Mouse (Mus musculus) fibroblast of lung, adult 2 months (primary cell): Measurements from ENCODE around the gene Aaas.

Experiments
- DNase-seq: peaks from one replicate; pipeline ENCODE4 v3.0.0-alpha.2; 2011; ENCODE audit warnings: low read depth

Aaas gene

DNA sequence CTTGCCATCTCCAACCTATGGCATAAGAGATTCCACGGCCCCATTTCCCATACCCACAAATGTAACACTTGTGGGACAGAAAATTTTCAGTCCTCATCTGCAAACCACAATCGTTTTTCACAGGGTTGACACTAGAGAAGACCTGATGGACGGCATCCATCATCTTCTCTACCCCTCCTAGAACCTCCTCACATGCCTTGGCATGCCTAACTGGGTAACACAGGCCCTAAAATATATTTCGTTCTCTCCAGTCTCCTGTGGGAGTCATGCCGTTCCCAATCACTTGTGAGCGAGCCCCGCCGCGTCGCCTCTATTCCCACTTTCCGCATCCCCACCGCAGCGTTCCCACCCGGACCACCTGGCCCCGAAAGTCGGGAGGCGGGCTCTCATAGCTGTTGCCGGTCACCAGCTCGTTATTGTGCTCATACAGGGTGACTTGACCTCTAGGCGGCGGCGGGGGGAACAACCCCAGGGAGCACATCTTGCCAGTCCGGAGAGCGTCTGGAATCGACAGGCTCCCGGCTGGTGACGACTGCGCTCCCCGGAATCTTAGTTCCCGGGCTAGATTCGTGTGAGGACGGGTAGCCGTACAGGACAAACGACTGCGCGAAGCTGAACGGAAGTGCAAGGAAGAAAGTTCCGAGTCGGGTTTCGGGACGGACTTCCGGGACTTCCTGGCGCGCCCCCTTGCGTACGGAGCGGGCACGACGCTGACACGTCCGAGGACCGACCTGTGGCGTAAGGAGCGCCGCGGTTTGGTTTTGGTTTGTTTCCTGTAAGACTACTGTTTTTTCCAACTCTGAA, at the start of gene Aaas:
Gene Aaas (minus strand): TSS at position 634 of the 804 bp plus-strand sequence.
- peak; percentile 91 for DNase-seq

DNA sequence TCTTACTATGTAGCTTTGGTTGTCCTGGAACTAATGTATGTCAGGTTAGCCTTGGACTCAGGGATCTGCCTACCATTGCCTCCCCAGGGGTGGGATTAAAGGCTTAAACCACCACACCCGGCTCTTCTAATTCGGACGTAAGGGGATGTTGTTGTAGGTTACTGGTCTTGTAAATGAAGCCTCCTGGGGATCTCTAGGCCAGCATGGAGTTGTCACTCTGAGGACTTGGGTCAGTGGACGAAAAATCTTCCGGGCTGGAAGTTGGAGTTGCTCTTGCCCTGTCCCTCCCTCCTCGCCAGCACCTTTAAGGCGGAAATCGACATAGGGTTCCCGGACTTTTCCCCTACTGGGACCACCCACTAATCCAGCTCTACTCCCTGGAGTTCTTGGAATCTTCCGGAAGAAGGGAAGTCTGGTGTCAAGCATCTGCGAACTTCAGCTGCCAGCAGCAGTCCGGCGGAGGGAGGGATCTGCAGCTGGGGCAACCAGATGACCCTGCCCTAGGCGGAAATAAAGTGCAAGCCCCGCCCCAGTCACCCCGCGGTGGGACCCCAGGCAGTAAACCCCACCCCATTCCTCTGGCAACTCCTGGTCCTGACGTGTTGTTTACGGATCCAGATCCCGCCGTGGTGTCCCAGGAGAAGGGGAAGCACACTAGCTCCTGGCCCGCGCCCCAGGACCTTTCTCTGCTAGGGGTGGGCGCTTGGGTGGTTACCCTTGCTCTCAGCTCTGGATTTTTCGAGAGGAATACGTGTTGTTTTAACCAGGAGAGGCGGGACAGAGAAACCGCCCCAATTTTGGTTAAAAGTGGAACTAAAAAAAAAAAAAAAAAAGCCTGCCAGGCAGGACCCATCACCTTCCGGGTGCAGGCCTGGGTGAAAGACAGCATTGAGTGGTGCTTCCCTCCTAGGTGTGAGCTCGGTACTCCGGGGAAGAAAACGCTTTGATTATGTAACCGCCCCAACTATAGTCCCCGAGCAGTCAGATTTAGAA, 49.0 kb upstream of the Aaas start:
- DNase-seq = peak; percentile 73

DNA sequence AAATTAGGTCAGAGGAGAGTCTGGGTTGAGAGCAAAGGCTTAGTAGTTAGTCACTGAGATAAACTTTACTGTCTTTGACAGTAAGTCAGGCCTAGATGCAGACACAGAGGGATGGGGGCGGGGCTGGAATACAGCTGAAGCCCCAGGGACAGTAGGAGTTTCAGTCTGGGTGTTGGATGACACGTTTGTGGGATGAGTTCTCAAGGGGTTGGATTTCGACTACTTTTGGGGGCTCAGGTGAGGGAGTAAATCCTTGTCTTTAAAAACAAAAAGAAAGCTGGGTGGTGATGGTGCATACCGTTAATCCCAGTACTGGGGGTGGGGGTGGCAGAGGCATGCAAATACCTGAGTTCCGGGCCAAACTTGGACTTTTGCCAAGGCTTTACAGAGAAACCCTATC, 48.1 kb upstream of the Aaas start:
- no peak for DNase-seq

DNA sequence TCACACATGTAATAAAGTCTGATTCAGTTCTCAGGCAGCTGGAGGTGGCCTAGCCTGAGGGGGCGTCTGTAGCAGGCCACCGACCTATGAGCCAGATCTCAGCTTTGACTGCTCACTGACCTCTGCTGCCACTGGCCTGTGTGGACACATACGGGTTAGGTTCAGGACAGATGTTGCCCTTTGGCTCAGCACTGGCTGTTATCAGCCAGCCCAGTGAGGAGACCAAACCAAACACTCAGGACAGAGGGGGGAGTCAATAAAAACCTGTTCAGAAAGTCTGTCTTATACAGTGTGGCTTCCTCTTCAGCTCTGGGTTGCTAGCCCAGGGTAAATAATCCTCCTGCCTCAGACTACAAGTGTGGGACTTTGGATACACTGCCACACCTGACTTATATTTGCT, 44.5 kb upstream of the Aaas start:
- DNase-seq = no peak

DNA sequence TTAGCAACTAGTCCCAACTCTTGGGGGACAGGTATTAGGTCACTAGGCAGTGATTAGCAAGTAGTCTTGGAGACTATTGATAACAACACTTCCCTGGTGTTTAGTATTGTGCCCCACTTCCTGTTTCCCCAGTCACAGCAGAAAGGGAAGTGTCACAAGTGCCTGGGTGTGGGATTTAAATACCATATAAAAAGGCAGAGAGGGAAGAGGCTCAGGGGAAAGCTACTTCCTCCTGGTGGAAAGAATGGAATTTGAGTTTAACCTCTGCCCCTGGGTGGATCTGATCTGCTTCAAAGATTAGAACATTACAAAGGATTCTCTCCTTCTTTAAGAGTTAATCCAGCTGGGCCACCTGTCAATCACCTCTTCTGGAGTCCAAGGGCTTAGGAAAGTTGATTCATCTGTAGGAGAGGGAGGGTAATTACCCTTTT, 43.0 kb upstream of the Aaas start:
- no peak for DNase-seq

DNA sequence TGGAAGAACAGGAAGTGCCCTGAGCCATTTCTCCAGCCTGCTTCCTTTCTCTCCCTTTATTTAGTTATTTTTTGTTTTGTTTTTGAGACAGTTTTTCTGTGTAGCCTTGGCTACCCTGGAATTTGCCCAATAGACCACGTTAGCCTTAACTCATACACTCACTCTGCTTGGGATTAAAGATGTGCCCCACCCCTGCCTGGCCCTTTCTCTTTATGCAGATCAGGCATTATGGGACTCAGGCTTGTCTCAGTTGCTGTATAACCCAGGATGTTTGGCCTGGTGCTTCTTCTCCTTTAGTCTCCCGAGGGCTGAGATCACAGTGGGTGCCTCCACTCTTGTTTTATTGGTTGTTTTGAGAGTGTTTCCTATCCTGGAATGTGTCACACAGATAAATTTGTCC, 41.9 kb upstream of the Aaas start:
- no peak for DNase-seq

DNA sequence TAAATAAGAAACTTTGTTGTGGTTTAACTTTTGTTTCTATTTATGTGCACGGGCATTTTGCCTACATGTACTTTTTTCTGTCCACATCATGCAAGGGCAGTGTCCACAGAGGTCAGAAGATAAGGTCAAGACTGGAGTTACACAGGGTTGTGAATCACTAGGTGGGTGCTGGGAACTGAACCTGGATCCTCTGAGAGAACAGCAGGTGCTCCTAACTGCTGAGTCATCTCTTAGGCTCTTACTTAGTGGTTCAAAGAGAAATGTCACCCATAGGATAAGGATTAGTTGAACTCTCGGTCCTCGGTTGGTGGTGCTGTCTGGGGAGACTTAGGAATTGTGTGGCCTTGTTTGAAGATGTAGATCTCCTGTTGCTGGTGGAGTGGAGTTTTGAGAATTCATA, 38.4 kb upstream of the Aaas start:
- DNase-seq = no peak

DNA sequence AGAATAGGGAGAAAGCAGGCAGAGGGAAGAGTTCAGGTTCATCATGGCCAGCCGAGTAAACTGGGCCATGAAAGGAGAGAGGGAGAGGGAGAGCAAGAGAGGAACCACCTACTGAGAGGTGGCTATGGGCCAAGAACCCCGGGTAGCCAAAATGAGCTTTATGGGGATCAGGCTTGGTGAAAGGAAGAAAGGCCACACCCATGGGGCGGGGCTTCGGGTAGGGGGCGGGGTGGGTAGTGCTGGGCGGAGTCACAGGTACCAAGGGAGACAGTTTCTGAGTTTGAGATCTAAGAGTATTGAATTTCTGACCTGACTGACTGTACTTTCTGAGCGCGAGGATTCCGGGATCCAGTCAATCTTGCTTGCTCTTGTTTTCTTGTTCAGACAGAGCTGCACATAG, 36.1 kb upstream of the Aaas start:
- DNase-seq = no peak

DNA sequence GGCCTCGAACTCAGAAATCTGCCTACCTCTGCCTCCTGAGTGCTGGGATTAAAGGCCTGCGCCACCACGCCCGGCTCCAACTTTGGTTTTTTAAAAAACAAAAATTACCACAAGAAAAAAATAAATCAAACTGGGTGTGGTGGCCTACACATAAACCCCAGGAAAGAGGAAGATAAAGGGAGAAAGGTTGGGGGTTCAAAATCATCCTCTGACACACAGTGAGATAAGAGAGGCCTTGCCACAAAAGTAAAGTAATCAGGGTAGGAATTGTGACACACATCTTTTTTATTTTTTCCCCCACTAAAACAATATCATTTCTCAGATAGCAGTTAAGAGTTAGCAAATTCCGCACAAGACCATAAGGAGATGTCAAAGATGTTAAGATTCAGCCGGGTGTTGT, 33.1 kb upstream of the Aaas start:
- no peak for DNase-seq

DNA sequence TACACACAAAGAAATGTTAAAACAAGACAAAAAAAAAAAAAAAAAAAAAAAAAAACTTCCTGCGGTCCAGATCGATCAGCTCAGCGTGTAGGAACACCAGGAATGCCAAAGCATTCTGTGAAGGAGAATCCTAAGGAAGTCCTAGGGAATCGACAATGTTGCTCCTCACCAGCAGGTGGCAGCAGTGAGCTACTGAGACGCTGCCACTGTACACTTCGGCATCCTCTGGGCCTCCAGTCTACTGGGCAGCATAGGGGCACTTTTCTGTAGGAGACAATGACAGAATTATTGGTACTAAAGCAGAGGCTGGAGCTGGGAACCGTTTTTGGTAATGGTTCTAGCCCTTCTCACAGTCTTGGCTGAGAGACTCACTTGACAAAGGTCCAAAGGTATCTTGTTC, 31.0 kb upstream of the Aaas start:
- DNase-seq = peak; percentile 46

DNA sequence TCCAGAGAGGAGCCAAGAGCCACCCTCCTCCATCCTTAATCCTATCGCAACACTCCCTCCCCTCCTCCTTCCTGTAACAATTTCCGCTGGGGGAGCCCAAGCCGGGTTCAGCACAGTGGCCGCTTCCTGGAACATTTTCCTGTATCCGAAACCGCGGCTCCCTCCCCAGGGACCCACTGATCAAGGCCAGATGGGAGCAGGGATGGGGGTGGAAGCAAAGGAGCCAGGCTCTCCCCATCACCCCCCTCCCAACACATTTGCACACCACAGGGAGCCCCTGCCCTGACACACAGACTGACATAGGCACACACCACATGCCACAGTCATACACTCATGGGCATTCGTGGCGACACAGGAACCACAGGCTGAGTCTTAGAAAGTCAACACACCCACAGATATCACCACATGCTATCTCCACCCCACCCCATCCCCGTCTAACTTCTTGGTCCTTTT, 27.3 kb upstream of the Aaas start:
- no peak for DNase-seq

DNA sequence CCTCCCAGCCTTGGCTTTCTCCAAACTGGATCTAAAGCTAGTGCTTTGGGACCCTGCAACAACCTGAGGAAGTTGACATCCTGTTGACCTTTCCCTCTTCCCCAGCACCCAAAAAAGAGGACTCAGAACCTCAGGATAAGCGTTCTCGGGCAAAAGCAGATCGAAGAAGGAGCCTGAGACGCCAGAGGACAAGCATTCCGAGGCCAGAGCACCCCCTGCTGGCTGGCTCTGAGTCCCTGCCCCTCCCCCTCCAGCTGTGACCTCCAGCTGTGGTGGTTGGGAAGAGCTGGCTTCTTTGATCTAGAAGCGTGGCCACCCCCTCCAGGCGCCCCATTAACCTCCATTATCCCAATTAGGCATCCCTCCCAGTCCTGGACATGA, 26.6 kb upstream of the Aaas start:
- peak; percentile 63 for DNase-seq

DNA sequence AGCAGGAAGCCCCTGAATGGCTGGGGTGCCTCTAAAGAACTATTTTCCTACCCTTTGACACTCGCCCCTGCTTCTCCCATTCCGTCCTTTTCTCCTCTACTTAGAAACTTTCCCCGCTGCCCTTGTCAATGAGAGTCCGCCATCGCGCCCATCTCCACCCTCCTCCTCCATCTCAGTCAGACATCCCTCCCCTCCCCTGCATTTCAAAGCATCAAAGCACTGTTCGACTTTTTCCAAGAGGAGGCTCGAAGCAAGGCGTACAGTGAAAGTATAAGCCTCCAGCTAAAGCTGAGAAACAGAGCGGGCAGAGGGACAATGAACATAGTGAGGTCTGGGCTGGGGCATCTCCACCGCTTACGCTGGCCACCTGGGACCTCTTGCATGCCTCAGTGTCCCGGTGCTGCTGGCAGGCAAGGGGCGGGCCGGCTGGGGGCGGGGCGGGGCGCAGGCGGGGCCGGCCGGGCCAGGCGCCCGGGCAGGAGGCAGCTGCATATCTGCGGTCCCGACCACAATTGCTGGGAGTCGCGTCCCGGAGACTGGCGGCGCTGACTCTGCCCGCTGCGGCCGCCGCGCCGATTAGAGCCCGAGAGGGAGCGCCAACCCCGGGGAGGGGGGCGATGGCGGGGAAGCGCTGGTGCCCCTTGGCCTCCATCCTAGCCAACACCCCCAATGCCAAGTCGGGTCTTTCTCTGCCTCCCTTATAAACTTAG, 26.0 kb upstream of the Aaas start:
- no peak for DNase-seq

DNA sequence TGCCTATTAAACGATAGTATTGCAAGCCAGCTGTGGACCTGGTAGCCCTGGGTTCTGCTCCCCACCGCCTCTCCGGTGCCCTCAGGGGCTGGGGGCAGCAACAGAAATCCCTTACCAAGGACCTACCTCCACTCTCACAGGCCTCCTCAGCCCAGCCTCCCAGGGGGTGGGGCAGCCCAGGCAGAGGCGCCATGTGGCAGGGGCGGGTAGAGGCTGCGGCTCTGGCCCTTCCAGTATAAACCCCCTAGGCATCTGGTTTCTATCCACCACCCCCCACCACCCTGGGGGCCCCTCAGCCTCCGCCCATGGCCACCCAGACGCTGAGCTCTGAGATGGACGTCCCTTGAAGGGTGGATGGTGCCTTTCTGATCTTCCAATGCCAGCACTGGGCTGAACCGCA, 20.2 kb upstream of the Aaas start:
- DNase-seq = no peak

DNA sequence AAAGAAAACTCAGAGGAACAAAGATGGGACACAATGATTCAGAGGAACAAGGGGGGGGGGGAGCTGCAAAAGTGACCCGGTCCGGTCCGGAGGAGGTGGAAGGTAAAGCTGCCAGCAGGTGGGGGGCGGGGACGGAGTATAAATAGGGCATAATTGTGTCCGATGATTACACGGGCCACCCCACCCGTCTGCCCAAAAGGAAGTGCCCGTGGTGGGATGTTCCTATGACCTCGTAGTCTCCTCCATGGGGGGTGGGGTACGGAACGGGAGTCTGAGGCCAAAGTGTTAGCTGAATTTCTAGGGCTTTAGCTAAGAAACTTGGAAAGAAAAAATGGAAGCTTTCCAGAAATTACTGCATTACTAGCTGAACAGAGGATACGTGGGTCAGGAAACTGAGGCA, 19.4 kb upstream of the Aaas start:
- DNase-seq = no peak

DNA sequence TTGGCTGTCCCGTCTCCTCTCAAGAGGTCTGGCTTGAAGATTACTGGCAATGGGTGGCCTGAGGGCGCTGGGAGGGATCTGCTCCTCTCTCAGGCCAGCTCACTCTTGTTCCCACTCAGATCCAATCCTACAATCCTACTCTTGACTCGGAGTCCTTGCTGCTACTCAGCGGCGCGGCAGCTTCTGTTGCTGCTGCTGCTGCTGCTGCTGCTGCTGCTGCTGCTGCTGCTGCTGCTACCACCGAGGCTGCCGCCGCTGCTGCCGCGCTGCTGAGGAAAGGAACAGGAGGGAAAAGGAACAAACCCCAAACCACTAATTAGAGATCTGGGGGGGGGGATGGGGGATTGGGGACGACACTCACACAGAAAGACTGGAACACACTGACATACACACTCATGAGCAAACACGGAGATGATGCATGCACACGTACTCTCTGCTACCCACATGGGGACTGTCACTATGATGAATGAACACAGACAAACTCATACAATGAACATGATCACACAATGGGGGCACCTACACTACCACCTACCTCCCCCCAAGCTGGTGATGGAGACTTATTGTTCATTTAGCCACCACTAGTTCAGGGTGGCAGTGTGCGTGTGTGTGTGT, 16.3 kb upstream of the Aaas start, which contains the start of gene Sp7:
Gene Sp7 (minus strand): TSS at position 450 of the 612 bp plus-strand sequence.
- DNase-seq = no peak

DNA sequence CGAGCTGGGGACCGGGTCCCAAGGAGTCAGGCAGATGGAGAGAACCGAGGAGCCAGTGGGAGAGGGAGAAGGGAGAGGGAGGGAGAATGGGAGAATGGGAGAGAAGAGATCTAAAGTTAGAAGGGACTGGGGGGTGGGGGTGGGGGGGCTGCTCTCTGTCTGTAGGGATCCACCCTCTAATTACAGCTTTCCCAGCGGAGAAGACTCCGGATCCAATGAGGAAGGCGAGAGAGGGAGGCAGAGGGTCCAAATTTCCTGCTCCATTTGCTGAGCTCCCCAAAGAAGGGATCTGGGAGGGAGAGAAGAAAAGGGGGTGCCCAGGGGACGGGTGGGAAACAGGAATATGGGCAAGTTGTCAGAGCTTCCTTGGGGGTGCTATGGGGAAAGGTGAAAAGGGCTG, 15.7 kb upstream of the Aaas start:
- DNase-seq = no peak

DNA sequence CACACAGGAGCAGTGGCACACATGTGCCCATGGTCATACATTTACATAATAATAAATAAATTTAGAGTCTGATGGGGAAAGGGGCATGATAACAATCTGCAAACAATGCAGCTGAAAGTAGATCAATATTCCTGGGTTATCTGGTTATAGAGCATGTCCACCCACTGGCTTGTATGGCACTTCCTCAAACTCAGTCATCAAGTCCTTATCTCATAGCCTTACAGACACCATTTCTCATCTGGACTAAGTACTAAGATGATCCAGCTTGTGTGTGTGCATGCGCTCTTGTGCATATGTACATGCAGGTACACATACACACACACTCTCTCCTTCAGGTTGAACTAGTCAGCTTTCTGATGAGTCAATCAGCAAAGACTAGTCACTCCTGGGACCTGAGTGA, 14.1 kb upstream of the Aaas start:
- no peak for DNase-seq

DNA sequence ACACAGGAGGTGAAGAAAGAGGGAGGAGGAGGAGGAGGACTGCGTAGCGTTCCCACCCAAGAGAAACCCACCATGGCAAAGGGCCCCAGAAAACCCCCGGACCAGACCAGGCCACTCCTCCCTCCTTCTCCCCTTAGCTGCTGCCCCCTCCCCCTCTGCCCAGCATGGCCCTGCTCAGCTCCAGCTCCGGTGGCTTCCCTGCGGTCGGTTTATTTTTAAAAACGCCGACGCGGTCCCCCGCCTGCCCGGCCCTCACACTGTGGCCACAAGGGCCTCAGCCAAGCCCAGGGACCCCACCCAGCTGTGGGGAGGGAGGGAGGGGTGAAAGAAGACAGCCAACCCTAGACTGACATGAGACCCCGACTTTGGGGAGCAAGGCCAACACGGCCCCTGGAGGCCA, 12.1 kb upstream of the Aaas start:
- no peak for DNase-seq

DNA sequence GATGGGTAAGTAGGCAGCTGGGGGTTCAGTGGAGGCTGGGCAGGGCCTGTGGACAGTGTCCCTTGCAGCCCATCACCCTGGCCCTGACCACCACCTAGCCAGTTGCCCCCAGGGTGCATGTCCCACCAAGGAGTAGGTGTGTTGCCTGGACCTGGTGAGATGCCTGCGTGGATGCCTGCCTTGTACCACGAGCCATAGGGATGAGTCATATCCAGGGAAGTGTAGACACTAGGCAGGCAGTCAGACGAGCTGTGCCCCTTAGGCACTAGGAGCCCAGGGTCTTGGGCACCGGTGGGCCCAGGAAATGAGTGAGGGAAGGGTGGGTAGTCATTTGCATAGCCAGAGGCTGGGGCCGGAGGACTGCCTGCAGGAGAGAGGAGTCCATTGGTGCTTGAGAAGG, 8.3 kb upstream of the Aaas start:
- no peak for DNase-seq

DNA sequence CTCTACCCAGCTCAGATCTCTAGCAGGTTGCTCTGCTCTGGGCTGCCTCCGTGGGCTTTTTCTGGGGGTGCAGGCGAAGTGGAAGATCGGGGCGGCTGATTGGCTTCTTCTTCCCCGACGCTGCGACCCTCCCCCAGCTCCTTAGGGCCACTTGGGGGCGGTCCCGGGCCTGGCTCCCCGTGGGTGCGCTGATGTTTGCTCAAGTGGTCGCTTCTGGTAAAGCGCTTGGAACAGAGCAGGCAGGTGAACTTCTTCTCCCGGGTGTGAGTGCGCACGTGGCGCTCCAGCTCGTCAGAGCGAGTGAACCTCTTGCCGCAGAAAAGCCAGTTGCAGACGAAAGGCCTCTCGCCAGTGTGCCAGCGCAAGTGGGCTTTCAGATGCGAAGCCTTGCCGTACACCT, 7.6 kb upstream of the Aaas start:
- DNase-seq = no peak
